Mouse (Mus musculus) cerebellum, adult 2 months (tissue): Measurements from ENCODE around the gene Spcs1. TPM values are rescaled to one million over a fixed set of nuclear protein-coding genes. Genes with fewer than 3 reads are reported as not detected.

Source experiments
- DNase-seq, 2 experiments: peaks; one replicate each; pipeline ENCODE4 v3.0.0; 2021
- H3K27ac ChIP-seq: fragments of 200-500 bp; 2 replicates; pipeline ENCODE4 v1.5.1; 2012; ENCODE audit warnings: low read length, control low read depth, inconsistent platforms; ENCODE audit not compliant: insufficient read depth
- H3K27me3 ChIP-seq: fragments of 200-500 bp; 2 replicates; pipeline ENCODE4 v1.6.1; 2012; ENCODE audit warnings: inconsistent platforms, mild to moderate bottlenecking, low read length, moderate library complexity; ENCODE audit not compliant: control insufficient read depth, insufficient read depth
- H3K4me1 ChIP-seq: fragments of 200-500 bp; 2 replicates; pipeline ENCODE4 v1.6.1; 2011; ENCODE audit warnings: low read length; ENCODE audit not compliant: control insufficient read depth, insufficient read depth
- H3K4me3 ChIP-seq: fragments of 200-500 bp; replicated peaks from 2 replicates; pipeline ENCODE3; 2011; ENCODE audit warnings: mild to moderate bottlenecking, low read depth, low read length, control low read depth; ENCODE audit not compliant: insufficient read depth
- CTCF ChIP-seq: fragments of 200-500 bp; IDR thresholded peaks from 2 replicates; pipeline ENCODE4 v1.5.1; 2011; ENCODE audit warnings: low read depth, mild to moderate bottlenecking, control low read depth, low read length, moderate library complexity, borderline replicate concordance; ENCODE audit not compliant: insufficient read depth
- POLR2A ChIP-seq: fragments of 200-500 bp; IDR thresholded peaks from 2 replicates; pipeline ENCODE4 v1.6.1; 2011; ENCODE audit warnings: low read length, control low read depth, borderline replicate concordance; ENCODE audit not compliant: insufficient read depth
- WGBS: fragments of 180-500 bp; shearing (Covaris S2); methylation state at CpG from one replicate; pipeline ENCODE4 v1.1.7; 2018; 5-methylcytosine and 5-hydroxymethylcytosine counted together
- polyA plus RNA-seq: library from polyadenylated mRNA; depleted of rRNA; stranded (reverse); fragments of >200 nt; gene quantifications from 2 replicates; pipeline ENCODE4 v1.2.3, GENCODE M21; 2012; rRNA removed

Spcs1 gene
- polyA plus RNA-seq: 277 and 290 TPM in 2 replicates

DNA sequence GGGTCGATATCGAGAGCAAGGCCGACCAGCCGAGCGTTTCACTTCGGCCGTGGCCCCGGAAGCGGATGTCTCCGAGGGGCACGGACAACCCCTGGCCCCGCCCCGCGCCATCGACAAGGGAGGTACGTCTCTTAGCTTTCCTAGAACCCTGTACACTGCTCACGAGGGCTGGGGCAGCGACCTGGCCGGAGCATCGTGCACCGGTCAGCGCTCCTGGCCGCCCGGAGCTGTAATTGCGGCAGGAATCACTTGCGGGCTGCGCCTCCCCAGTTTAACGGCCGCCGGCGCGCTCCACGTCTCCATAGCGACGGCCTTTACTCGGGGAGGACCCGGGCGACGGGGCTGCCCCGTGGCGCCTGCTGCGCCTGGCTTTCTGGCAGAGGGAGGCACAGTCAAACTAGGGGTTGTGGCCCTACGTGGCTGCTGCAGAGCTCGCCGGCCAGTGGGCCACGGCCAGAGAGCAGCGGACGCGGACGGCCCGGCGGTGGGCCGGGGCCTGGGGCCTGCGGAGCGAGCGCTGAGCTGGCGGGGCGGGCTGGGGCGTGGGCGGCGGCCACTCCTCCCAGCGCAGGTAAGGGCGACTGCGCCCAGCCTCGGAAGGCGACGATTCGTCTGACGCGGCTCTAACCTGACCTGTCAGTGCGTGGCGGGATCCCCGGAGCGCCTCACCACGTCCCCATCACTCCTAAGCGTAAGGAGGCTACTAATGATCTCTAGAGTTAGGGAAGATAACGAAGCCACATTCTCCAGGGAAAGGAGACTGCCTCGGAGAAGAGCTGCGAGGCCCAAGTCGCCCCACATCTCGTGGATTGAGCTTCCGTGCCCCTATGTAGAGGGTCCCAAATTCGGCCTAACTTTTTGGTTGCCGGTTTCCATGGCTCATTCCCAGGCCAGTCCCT lies at the start of gene Spcs1, which contains the start of gene Glt8d1:
Spcs1 (minus strand) TSS at position 366 of the 899 bp plus-strand sequence.
Glt8d1 (plus strand) TSS at position 94 of the 899 bp plus-strand sequence.
- peak within 1 kb of the TSS; percentile 76 for H3K4me3 ChIP-seq
- WGBS: under 1% methylated on average over 84 of the region's 84 CpGs
- TF ChIP-seq POLR2A: peak; percentile 78; the same call in 1 of the 2 replicates
- TF ChIP-seq CTCF: no peak
- peak; percentile 85 to 92 for DNase-seq
- no peaks in the 10 kb centered on the region; the same call in none of the 2 replicates for H3K4me1 ChIP-seq
- H3K27ac ChIP-seq: peak within 1 kb of the TSS; percentile 79
- no peaks in the 10 kb centered on the region for H3K27me3 ChIP-seq

DNA sequence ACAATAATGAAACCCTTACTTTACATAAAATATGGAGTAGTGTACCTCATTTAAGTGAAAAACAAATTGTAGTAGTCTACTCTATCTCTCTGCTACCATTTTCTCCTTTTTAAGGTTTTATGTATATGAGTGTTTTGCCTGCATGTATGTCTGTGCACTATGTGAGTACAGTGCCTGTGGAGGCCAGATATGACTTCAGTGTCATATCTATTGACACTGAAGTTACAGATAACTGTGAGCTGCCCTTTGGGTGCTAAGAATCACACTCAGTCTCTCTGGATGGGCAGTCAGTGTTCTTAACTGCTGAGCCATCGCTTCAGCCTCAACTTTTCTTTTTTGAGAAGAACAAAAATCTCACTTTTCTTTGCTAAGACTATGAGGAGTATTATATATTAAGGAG lies 44.3 kb upstream of the Spcs1 start:
- TF ChIP-seq POLR2A (no peak), CTCF (no peak)
- Histone ChIP-seq H3K27me3 (no peaks in the 10 kb centered on the region), H3K4me3 (no peak overlapping the region), H3K4me1 (no peaks in the 10 kb centered on the region), H3K27ac (no peak overlapping the region)
- 98% methylated on average over 1 of the region's 1 CpGs for WGBS
- no peak for DNase-seq

DNA sequence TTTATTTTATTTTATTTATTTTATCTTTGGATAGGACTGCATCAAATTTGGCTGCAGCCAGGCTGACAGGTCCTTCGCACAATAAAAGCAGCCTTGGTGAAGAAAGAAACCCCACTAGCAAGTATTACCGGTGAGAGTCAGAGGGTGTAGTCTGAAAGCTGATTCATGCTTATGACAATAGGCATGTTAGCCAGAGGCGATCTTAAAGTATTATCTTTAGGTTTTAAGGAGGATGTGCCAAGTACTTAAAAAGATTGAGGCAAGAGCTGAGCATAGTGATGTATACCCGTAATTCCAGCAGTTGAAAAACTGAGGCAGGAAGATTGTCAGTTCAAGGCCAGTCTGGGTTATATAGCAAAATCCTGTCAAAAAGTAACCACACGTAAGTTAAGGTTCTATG lies 43.8 kb upstream of the Spcs1 start:
- TF ChIP-seq CTCF (no peak), POLR2A (no peak)
- 95% methylated on average over 5 of the region's 5 CpGs for WGBS
- Histone ChIP-seq H3K27me3 (no peaks in the 10 kb centered on the region), H3K27ac (no peak overlapping the region), H3K4me3 (no peak overlapping the region), H3K4me1 (no peaks in the 10 kb centered on the region)
- no peak for DNase-seq

DNA sequence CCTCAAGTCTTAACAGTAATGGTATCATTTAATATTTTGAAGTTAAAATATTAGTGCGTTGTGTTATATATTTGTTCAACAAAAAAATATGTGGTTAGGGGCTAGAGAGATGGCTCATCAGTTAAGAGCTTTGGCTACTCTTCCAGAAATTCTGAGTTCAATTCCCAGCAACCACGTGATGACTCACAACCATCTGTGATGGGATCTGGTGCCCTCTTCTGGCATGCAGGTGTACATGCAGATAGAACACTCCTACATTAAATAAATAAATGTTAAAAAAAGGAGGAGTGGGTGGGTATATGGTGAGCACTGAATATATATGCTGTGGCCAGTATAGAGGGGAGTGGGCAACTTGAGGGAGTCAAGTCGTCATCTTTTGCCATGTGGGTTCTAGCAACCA lies 24.3 kb upstream of the Spcs1 start:
- Histone ChIP-seq H3K27me3 (no peaks in the 10 kb centered on the region), H3K4me3 (no peak overlapping the region), H3K27ac (no peak overlapping the region), H3K4me1 (no peaks in the 10 kb centered on the region)
- no peak for DNase-seq
- TF ChIP-seq POLR2A (no peak), CTCF (no peak)
- WGBS: 66% methylated on average over 3 of the region's 3 CpGs

DNA sequence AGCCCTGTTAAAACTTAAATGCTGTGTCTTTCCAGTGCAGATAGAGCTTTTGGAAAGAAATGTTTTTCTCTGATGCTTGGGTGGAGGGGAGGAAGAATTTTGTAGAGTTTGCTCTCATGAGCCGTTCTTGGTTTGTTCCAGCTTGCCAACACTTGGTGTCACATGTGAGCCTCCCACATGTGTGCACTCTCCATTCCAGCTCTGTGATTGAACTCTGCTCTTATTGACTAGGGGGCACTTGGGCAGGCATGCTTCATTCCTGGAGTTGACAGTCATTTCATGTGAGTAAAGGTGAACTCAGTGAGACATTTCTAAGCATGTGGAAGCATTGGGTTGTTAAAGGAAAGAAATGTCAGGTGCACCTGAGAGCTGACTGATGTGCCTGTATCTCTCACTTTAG lies 21.1 kb upstream of the Spcs1 start:
- H3K27me3 ChIP-seq: no peaks in the 10 kb centered on the region
- H3K4me3 ChIP-seq: no peak overlapping the region
- no peak overlapping the region for H3K27ac ChIP-seq
- TF ChIP-seq CTCF: no peak
- no peak for TF ChIP-seq POLR2A
- WGBS: 0% methylated on average over 1 of the region's 1 CpGs
- H3K4me1 ChIP-seq: peaks cover 6% of the 10 kb centered on the region; the same call in 1 of the 2 replicates
- DNase-seq: no peak

DNA sequence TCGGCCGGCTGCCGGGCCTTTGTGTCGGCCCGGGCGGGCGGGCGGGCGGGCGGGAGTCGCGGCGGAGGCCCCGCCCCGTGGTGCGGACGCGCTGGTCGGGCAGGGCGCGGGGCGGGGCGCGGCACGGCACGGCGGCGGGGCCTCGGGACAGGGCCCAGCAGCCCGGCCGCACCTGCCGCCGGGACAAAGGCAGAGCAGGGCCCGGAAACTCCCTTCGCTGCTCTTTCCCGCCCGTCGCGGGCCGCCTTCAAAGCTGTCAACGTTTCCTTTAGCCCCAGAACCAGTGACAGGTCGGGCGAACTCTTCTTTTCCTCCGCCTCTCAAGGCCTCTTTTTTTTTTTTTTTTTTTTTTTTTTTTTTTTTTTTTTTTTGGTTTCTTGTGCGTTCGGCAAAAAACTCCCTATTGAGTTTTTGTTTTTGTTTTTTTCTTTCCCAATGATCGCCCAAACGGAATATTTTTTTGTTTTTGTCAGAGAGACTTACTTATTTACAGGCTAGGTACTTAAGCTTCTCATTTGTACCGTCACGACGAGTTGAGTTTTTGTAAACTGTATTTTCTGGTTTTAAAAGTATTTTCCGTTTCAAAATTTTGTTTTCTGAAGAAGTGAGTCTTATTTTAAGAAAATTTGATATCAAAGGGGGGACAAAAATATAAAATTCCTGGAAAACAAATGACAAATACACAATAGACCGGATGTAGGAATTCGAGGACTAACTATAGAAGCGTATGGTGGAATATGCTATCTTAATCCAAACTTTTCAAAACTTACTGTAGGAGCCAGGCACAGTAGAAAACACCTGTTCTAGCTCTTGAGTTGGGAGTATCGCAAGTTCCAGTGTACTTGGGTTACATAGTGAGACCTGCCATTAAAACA lies 18.1 kb upstream of the Spcs1 start:
- Histone ChIP-seq H3K4me3 (peak overlapping the region; percentile 99), H3K4me1 (peaks cover 6% of the 10 kb centered on the region; the same call in 1 of the 2 replicates), H3K27ac (peak overlapping the region; percentile 87), H3K27me3 (no peaks in the 10 kb centered on the region)
- DNase-seq: peak in 1 of 2 experiments; percentile 80
- 2% methylated on average over 32 of the region's 56 CpGs for WGBS
- TF ChIP-seq CTCF (no peak), POLR2A (no peak)

DNA sequence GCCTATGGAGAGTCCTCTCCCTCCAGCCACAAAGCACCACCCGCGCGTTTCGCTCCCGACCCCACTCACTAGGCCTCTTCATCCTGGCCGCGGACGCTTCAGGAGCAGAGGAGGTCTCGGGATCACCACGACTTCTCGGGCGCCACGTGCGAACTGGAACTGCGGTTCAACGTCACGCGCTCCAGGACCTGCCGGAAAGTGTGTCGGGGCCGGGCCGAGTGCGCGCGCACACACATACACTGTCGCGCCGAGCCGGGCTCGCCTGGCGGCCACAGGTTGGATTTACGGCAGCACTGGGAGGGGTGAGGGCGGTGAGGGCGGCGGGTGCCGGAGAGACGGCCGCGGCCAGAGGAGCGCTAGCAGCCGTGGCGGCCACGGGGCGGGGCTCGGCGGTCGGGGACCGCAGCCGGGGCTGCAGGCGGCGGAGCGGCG lies 17.4 kb upstream of the Spcs1 start, which contains the start of the genes Pbrm1 and Gnl3:
Pbrm1 (plus strand) TSS at position 279 of the 432 bp plus-strand sequence.
Gnl3 (minus strand) TSS at position 293 of the 432 bp plus-strand sequence.
- under 1% methylated on average over 38 of the region's 53 CpGs for WGBS
- Histone ChIP-seq H3K4me3 (peak within 1 kb of the TSS; percentile 99), H3K4me1 (peaks cover 6% of the 10 kb centered on the region; the same call in 1 of the 2 replicates), H3K27me3 (no peaks in the 10 kb centered on the region), H3K27ac (peak within 1 kb of the TSS; percentile 87)
- peak; percentile 97 to 98 for DNase-seq
- no peak for TF ChIP-seq CTCF
- TF ChIP-seq POLR2A: peak; percentile 79
